Mouse (Mus musculus): ENCODE measurements around the gene Ppp4r2. TPM values are rescaled to one million over a fixed set of nuclear protein-coding genes. Genes with fewer than 3 reads are reported as not detected.
"Not testable (repeated sequence)": the region's sequence is repeated elsewhere in the genome, so short reads cannot be mapped to it uniquely, and the experiment has no call there.

The Ppp4r2 gene
- polyA plus RNA-seq, 1 experiment, result 155 TPM

DNA sequence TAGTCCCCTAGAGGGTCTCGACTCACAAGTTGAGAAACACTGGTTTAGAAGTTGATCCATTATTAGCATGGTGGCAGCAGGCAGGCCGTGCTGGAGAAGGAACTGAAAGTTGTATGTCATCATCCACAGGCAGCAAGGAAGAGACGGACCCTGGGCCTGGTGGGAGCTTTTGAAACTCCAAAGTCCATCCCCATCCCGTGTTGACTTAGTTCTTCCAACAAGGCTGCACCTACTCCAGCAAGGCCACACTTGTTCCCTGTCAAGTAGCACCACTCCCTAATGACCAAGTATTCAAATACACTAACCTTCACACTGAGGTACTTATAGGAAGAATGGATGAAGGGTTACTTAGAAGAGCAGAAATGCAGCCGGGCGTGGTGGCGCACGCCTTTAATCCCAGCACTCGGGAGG is 17.3 kb downstream of the Ppp4r2 start:
- no peak overlapping the region for H3K4me3 ChIP-seq (ENCODE audit: insufficient read depth, low read length)

DNA sequence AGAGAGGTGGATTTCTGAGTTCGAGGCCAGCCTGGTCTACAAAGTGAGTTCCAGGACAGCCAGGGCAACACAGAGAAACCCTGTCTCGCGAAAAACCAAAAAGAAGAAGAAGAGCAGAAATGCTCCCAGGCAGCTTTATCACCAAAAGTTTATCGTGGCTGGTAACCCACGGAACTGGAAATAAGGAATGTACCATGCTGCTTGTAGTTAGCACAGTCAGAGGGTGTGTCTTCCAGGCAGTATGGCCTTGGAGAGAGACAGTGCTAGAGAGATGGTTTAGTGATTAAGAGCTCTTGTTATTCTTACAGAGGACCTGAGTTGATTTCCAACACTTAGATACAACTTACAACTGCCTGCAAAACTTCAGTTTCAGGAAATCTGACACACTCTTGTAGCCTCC is 17.7 kb downstream of the Ppp4r2 start:
- no peak overlapping the region for H3K4me3 ChIP-seq (ENCODE audit: insufficient read depth, low read length)
- H3K27ac ChIP-seq (ENCODE audit: insufficient read depth, low read length), result no peak overlapping the region
- H3K4me1 ChIP-seq (ENCODE audit: control insufficient read depth, insufficient read depth, low read length), result peaks cover 3% of the 10 kb centered on the region; the same call in 1 of the 2 replicates
- TF ChIP-seq CTCF (IDR thresholded peaks at IDR 0.05; ENCODE audit: borderline replicate concordance, insufficient read depth, low read length), result no peak
- TF ChIP-seq POLR2A (IDR thresholded peaks at IDR 0.05; ENCODE audit: low read depth, low read length), result no peak

More for the DNA sequence above, 17.3 kb downstream of the Ppp4r2 start:
- TF ChIP-seq POLR2A (IDR thresholded peaks at IDR 0.05; ENCODE audit: low read depth, low read length) (no peak), CTCF (IDR thresholded peaks at IDR 0.05; ENCODE audit: borderline replicate concordance, insufficient read depth, low read length) (no peak)
- H3K4me1 ChIP-seq (ENCODE audit: control insufficient read depth, insufficient read depth, low read length), result peaks cover 3% of the 10 kb centered on the region; the same call in 1 of the 2 replicates
- H3K27ac ChIP-seq (ENCODE audit: insufficient read depth, low read length), result no peak overlapping the region

DNA sequence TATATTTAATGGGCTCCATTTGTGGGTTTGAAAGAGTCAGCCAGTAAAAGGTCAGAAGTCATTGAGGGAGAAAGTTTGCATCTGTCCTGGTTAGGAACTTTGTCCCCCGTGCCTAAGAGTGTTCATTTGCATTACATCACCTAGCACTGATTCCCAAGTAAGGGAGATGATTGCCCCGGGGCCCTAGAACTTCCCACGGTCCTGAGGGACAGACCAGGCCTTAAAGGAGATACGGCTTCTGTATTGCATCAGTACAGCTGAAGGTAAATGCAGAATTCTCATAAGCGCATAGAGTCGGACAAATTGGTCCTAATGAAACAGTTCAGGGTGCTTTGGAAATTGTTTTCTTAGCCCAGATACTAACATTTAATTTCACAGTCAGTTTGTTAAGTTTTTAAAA is 31.9 kb downstream of the Ppp4r2 start:
- no peak overlapping the region for H3K27ac ChIP-seq (ENCODE audit: insufficient read depth, low read length)
- H3K4me3 ChIP-seq (ENCODE audit: insufficient read depth, low read length), result no peak overlapping the region
- TF ChIP-seq CTCF (IDR thresholded peaks at IDR 0.05; ENCODE audit: borderline replicate concordance, insufficient read depth, low read length) (no peak), POLR2A (IDR thresholded peaks at IDR 0.05; ENCODE audit: low read depth, low read length) (no peak)
- H3K4me1 ChIP-seq (ENCODE audit: control insufficient read depth, insufficient read depth, low read length), result no peaks in the 10 kb centered on the region

DNA sequence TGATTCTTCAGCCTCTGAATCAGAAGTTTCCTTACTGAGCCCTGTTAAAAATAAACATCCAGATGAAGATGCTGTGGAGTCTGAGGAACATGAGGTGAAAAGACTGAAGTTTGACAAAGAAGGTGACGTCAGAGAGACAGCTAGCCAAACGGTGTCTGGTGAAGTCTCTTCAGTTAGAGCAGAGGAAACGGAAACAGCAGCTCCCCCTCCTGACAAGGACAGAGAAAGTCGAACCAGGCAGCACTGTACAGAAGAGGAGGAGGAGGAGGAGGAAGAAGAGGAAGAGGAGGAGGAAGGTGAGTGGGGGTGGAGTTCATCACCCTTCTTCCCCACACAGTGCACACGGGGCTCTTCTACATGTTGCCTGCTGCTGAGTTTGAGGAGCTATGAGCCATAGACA is 32.4 kb downstream of the Ppp4r2 start:
- H3K27ac ChIP-seq (ENCODE audit: insufficient read depth, low read length); H3K4me1 ChIP-seq (ENCODE audit: control insufficient read depth, insufficient read depth, low read length); H3K4me3 ChIP-seq (ENCODE audit: insufficient read depth, low read length): not testable (repeated sequence)

DNA sequence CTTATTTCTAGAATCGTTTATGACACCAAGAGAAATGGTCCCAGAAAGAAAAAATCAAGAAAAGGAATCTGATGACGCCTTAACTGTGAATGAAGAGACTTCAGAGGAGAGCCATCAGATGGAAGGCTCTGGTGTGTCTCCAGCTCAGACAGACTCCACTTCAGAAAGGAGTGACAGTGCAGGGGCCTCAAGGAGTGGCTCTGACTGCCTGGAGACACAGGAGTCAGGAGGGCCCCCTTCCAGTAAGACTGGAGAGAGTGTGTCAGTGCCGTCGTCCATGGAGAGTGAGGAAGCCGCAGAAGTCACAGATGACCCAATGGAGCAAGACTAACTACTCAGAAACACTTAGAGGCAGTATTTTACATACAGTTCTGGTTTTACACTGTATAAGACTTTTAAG is 32.8 kb downstream of the Ppp4r2 start:
- not testable (repeated sequence) for H3K27ac ChIP-seq (ENCODE audit: insufficient read depth, low read length); H3K4me3 ChIP-seq (ENCODE audit: insufficient read depth, low read length); H3K4me1 ChIP-seq (ENCODE audit: control insufficient read depth, insufficient read depth, low read length)

DNA sequence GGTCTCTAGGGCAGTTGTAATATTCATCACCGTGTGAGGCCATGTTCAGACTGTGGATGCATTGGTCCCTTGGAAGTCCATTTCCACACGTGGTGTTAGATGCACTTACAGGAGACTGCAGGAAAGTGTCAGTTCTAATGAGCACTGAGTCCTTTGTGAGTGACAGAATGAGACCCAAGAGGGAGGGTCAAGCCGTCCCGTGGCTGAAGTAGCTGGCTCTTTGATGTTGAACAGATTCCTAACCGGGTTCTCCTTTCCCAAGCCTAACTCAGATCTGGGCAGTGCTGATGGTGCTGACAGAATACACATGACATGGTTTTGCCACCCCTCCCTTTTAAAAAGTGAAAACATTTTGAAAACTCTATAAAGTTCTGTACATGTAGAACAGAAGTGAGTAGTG is 35.4 kb downstream of the Ppp4r2 start:
- no peaks in the 10 kb centered on the region; the same call in 1 of the 2 replicates for H3K4me1 ChIP-seq (ENCODE audit: control insufficient read depth, insufficient read depth, low read length)
- no peak overlapping the region for H3K4me3 ChIP-seq (ENCODE audit: insufficient read depth, low read length)
- TF ChIP-seq POLR2A (IDR thresholded peaks at IDR 0.05; ENCODE audit: low read depth, low read length) (no peak), CTCF (IDR thresholded peaks at IDR 0.05; ENCODE audit: borderline replicate concordance, insufficient read depth, low read length) (no peak)
- no peak overlapping the region for H3K27ac ChIP-seq (ENCODE audit: insufficient read depth, low read length)

DNA sequence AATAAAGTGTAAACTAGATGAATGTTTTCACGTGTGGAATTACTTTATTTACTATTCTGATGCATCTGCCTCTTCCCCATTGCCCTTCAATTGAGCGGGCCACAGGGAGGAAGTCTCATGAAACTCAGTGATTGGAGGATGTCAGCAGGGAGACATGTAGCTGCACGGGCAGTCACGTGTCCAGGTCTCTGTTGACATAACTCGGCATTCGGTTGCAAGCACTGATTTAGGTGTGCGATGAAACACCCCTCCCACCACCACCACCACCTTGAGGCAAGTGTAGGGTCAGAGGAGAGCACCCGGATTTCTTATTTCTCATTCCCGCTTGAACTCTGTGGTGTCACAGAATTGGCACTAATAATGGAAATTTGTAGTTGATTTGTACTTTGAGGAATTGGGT is 36.5 kb downstream of the Ppp4r2 start:
- H3K4me1 ChIP-seq (ENCODE audit: control insufficient read depth, insufficient read depth, low read length), result no peaks in the 10 kb centered on the region; the same call in 1 of the 2 replicates
- no peak overlapping the region for H3K4me3 ChIP-seq (ENCODE audit: insufficient read depth, low read length)
- no peak overlapping the region for H3K27ac ChIP-seq (ENCODE audit: insufficient read depth, low read length)
- TF ChIP-seq POLR2A (IDR thresholded peaks at IDR 0.05; ENCODE audit: low read depth, low read length) (no peak), CTCF (IDR thresholded peaks at IDR 0.05; ENCODE audit: borderline replicate concordance, insufficient read depth, low read length) (no peak)

DNA sequence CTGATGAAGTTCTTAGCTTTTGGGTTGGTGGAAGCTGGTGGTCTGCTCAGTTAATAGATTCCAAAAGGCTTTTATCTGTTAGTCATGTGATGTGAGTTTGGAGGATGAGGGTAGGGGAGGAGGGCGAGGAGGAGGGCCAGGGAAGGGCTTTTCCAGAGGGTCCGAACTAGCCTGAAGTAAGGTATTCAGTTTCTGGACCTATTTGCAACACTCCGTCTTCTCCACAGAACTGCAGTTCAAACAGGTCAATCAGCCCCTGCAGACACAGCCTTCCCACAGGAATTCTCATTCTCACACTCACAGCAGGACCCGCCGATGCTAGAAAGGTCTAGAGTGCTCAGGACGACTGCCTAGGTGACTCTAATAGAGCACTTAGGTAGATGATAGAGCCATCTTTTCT is 39.8 kb downstream of the Ppp4r2 start:
- Histone ChIP-seq H3K27ac (ENCODE audit: insufficient read depth, low read length) (no peak overlapping the region), H3K4me3 (ENCODE audit: insufficient read depth, low read length) (no peak overlapping the region), H3K4me1 (ENCODE audit: control insufficient read depth, insufficient read depth, low read length) (no peaks in the 10 kb centered on the region; the same call in 1 of the 2 replicates)
- no peak for TF ChIP-seq POLR2A (IDR thresholded peaks at IDR 0.05; ENCODE audit: low read depth, low read length)
- no peak for TF ChIP-seq CTCF (IDR thresholded peaks at IDR 0.05; ENCODE audit: borderline replicate concordance, insufficient read depth, low read length)

DNA sequence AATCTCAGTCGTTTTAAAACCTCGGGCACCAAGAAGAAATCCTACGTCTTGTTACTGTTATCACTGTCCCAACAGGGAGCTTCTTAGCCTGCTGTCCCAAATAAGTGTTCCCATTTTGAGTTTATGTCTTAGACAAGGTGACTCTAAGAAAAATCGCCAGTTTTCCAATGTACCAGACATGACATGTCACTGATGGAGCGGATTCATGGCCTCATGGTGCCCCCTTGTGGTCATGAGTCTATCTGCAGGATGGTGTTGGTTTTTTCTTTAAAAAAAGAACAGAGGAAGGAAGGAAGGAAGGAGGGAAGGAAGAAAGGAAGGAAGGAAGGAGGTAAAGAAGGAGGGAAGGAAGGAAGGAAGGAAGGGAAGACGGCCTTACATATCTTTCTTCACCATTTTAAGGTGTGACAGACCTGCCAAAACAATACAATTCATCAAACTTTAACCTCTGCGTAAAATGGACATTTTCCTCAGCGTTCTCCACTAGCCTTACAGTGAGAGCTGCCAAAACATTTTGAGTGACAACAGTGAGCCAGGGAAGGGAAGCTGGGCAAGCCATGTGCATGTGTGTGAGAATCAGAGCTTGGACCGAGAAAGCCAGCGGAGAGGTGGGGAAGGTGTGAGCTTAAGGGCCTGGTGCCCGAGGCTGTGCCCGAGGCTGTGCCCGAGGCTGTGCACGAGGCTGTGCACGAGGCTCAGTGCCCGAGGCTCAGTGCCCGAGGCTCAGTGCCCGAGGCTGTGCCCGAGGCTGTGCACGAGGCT is 42.6 kb downstream of the Ppp4r2 start:
- Histone ChIP-seq H3K27ac (ENCODE audit: insufficient read depth, low read length) (no peak overlapping the region), H3K4me3 (ENCODE audit: insufficient read depth, low read length) (no peak overlapping the region), H3K4me1 (ENCODE audit: control insufficient read depth, insufficient read depth, low read length) (no peaks in the 10 kb centered on the region; the same call in 1 of the 2 replicates)
- TF ChIP-seq POLR2A (IDR thresholded peaks at IDR 0.05; ENCODE audit: low read depth, low read length) (no peak), CTCF (IDR thresholded peaks at IDR 0.05; ENCODE audit: borderline replicate concordance, insufficient read depth, low read length) (peak; percentile 79; the same call in 1 of the 2 replicates)

DNA sequence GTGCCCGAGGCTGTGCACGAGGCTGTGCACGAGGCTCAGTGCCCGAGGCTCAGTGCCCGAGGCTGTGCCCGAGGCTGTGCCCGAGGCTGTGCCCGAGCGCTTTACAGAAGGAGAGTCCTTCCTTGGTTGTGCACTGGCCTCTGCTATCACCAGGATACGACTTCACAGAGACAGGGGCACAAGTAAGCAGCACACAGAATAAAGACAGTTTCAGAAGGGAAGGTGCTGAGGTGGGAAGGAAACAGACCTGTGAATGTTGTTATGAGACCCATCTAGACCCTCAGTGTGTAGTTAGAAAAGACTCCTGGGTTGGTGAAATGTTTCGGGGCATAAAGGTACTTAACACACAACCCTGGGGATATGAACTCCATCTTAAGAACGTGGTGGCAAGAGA is 43.2 kb downstream of the Ppp4r2 start:
- H3K4me3 ChIP-seq (ENCODE audit: insufficient read depth, low read length), result no peak overlapping the region
- TF ChIP-seq POLR2A (IDR thresholded peaks at IDR 0.05; ENCODE audit: low read depth, low read length), result no peak
- TF ChIP-seq CTCF (IDR thresholded peaks at IDR 0.05; ENCODE audit: borderline replicate concordance, insufficient read depth, low read length), result no peak
- H3K27ac ChIP-seq (ENCODE audit: insufficient read depth, low read length), result no peak overlapping the region
- H3K4me1 ChIP-seq (ENCODE audit: control insufficient read depth, insufficient read depth, low read length), result no peaks in the 10 kb centered on the region

DNA sequence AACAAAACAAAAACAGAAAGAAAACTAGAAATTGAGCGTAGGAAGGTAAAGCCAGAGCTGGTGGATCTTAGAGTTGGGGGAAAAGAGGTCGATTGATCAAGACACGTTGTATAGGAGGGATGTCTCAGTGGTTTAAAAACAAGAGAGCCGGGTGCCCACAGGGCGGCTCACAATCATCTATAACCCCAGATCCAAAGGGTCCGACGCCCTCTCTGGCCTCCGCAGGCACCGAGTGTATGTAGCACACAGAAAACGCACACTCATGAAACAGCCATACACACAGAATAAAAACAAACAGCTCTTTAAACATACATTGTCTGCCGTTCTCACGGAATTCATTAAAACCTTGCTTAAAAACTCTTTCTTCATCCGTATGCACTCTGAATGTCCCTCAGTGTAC is 45.1 kb downstream of the Ppp4r2 start:
- no peaks in the 10 kb centered on the region for H3K4me1 ChIP-seq (ENCODE audit: control insufficient read depth, insufficient read depth, low read length)
- TF ChIP-seq POLR2A (IDR thresholded peaks at IDR 0.05; ENCODE audit: low read depth, low read length), result no peak
- TF ChIP-seq CTCF (IDR thresholded peaks at IDR 0.05; ENCODE audit: borderline replicate concordance, insufficient read depth, low read length), result no peak
- H3K27ac ChIP-seq (ENCODE audit: insufficient read depth, low read length), result no peak overlapping the region
- H3K4me3 ChIP-seq (ENCODE audit: insufficient read depth, low read length), result no peak overlapping the region
